Mouse (Mus musculus) stomach, postnatal 0 days (tissue): ENCODE data around the gene Frs3. TPM values are rescaled to one million over a fixed set of nuclear protein-coding genes. Genes with fewer than 3 reads are reported as not detected.

Source experiments
- ATAC-seq: fragments of 200-750 bp; cut with Nextera tagmentation; 2 replicates; pipeline ENCODE4 v1.8.0; 2017; ENCODE audit not compliant: low FRiP score, low TSS enrichment
- DNase-seq: peaks from one replicate; pipeline ENCODE4 v3.0.0-alpha.2; 2016; ENCODE audit warnings: low spot score
- H3K27ac ChIP-seq: fragments of 300-500 bp; sonication (generic); replicated peaks from 2 replicates; pipeline ENCODE4 v1.5.1; 2014; ENCODE audit warnings: mild to moderate bottlenecking, control low read depth
- H3K27me3 ChIP-seq: fragments of 300-500 bp; sonication (generic); 2 replicates; pipeline ENCODE4 v1.6.1; 2014; ENCODE audit warnings: low read length; ENCODE audit not compliant: control insufficient read depth, insufficient read depth
- H3K36me3 ChIP-seq: fragments of 300-500 bp; sonication (generic); 2 replicates; pipeline ENCODE4 v1.6.1; 2014; ENCODE audit warnings: low read length, mixed read lengths; ENCODE audit not compliant: control insufficient read depth, insufficient read depth
- H3K4me1 ChIP-seq: fragments of 300-500 bp; sonication (generic); replicated peaks from 2 replicates; pipeline ENCODE4 v1.6.1; 2014; ENCODE audit warnings: antibody characterized with exemption; ENCODE audit not compliant: control insufficient read depth, insufficient read depth
- H3K4me2 ChIP-seq: fragments of 300-500 bp; sonication (generic); replicated peaks from 2 replicates; pipeline ENCODE4 v1.6.1; 2014; ENCODE audit warnings: low read depth, mild to moderate bottlenecking, control low read depth, moderate library complexity
- H3K4me3 ChIP-seq: fragments of 300-500 bp; sonication (generic); 2 replicates; pipeline ENCODE4 v1.5.1; 2014; ENCODE audit warnings: low read depth, low read length, control low read depth
- H3K9ac ChIP-seq: fragments of 300-500 bp; sonication (generic); 2 replicates; pipeline ENCODE4 v1.6.1; 2014; ENCODE audit warnings: mild to moderate bottlenecking, low read length, control low read depth, mixed read lengths
- H3K9me3 ChIP-seq: fragments of 300-500 bp; sonication (generic); 2 replicates; pipeline ENCODE4 v1.6.1; 2016; ENCODE audit warnings: low read length; ENCODE audit not compliant: control insufficient read depth
- CTCF ChIP-seq: IDR thresholded peaks from 2 replicates; pipeline ENCODE4 v1.5.1; 2016; ENCODE audit warnings: antibody characterized with exemption, low read depth, mild to moderate bottlenecking, moderate library complexity
- EP300 ChIP-seq: optimal IDR thresholded peaks from 2 replicates; pipeline ENCODE3; 2016; ENCODE audit warnings: antibody characterized with exemption
- WGBS: fragments of 180-500 bp; shearing (Covaris S2); extraction: QIAGEN DNeasy Blood & Tissue Kit; methylation state at CpG from one replicate; pipeline ENCODE4 v1.1.7; 2014; 5-methylcytosine and 5-hydroxymethylcytosine counted together
- polyA plus RNA-seq: library from polyadenylated mRNA; unstranded; fragments of >200 nt; fragmentation: Nextera tagmentation; extraction: Ambion mirVana; gene quantifications from 2 replicates; pipeline ENCODE4 v1.2.1, GENCODE M21; 2015

The Frs3 gene
- polyA plus RNA-seq, 1 experiment from 2014 or later: 2.7 TPM

- Histone ChIP-seq H3K4me1 (no peaks in the 10 kb centered on the region), H3K36me3 (no peaks in the 10 kb centered on the region), H3K4me3 (no peak overlapping the region), H3K9me3 (no peaks in the 10 kb centered on the region), H3K27me3 (no peaks in the 10 kb centered on the region), H3K4me2 (no peak overlapping the region), H3K27ac (no peak overlapping the region), H3K9ac (no peak overlapping the region)
- WGBS: 73% methylated on average over 5 of the region's 5 CpGs
- TF ChIP-seq EP300 (no peak), CTCF (no peak)
- ATAC-seq (no peak), DNase-seq (no peak)
Observed at GRCm38 (mm10) chr17:47655697-47656096, 33.1 kb upstream of the Frs3 start.

- 75% methylated on average over 4 of the region's 4 CpGs for WGBS
Observed at GRCm38 (mm10) chr17:47657901-47658300, 30.9 kb upstream of the Frs3 start.

GRCm38 (mm10) chr17:47658741-47659243, 30.0 kb upstream of the Frs3 start:
- no peak for TF ChIP-seq EP300
- no peak for TF ChIP-seq CTCF
- WGBS: 65% methylated on average over 3 of the region's 3 CpGs
- no peaks in the 10 kb centered on the region for H3K4me1 ChIP-seq
- no peak for DNase-seq
- peak; percentile 51 for ATAC-seq
- H3K9me3 ChIP-seq: no peaks in the 10 kb centered on the region
- H3K27ac ChIP-seq: no peak overlapping the region
- H3K4me2 ChIP-seq: no peak overlapping the region
- H3K9ac ChIP-seq: no peak overlapping the region
- no peak overlapping the region for H3K4me3 ChIP-seq
- no peaks in the 10 kb centered on the region for H3K36me3 ChIP-seq
- H3K27me3 ChIP-seq: no peaks in the 10 kb centered on the region

More at GRCm38 (mm10) chr17:47657901-47658300, 30.9 kb upstream of the Frs3 start:
- Histone ChIP-seq H3K9ac (no peak overlapping the region), H3K4me1 (no peaks in the 10 kb centered on the region), H3K4me3 (no peak overlapping the region), H3K27ac (no peak overlapping the region), H3K27me3 (no peaks in the 10 kb centered on the region), H3K9me3 (no peaks in the 10 kb centered on the region), H3K36me3 (no peaks in the 10 kb centered on the region), H3K4me2 (no peak overlapping the region)
- ATAC-seq (no peak), DNase-seq (no peak)
- TF ChIP-seq EP300 (no peak), CTCF (no peak)

GRCm38 (mm10) chr17:47663009-47663713, 25.7 kb upstream of the Frs3 start:
- WGBS: 66% methylated on average over 9 of the region's 9 CpGs
- no peak for ATAC-seq
- H3K27me3 ChIP-seq: no peaks in the 10 kb centered on the region

GRCm38 (mm10) chr17:47664474-47664873, 24.4 kb upstream of the Frs3 start:
- 84% methylated on average over 7 of the region's 7 CpGs for WGBS
- H3K27ac ChIP-seq: no peak overlapping the region
- no peak for TF ChIP-seq EP300
- TF ChIP-seq CTCF: no peak
- ATAC-seq (no peak), DNase-seq (no peak)
- H3K36me3 ChIP-seq: no peaks in the 10 kb centered on the region
- no peaks in the 10 kb centered on the region for H3K9me3 ChIP-seq
- no peaks in the 10 kb centered on the region for H3K4me1 ChIP-seq
- no peak overlapping the region for H3K4me2 ChIP-seq
- H3K4me3 ChIP-seq: no peak overlapping the region
- no peaks in the 10 kb centered on the region for H3K27me3 ChIP-seq
- H3K9ac ChIP-seq: no peak overlapping the region

More at GRCm38 (mm10) chr17:47663009-47663713, 25.7 kb upstream of the Frs3 start:
- H3K9ac ChIP-seq: no peak overlapping the region
- no peaks in the 10 kb centered on the region for H3K4me1 ChIP-seq
- DNase-seq: no peak
- H3K27ac ChIP-seq: no peak overlapping the region
- H3K4me3 ChIP-seq: no peak overlapping the region
- H3K4me2 ChIP-seq: no peak overlapping the region
- H3K9me3 ChIP-seq: no peaks in the 10 kb centered on the region
- no peaks in the 10 kb centered on the region for H3K36me3 ChIP-seq
- TF ChIP-seq EP300 (no peak), CTCF (no peak)

- Histone ChIP-seq H3K4me3 (no peak overlapping the region), H3K4me2 (no peak overlapping the region), H3K9ac (no peak overlapping the region), H3K9me3 (no peaks in the 10 kb centered on the region), H3K36me3 (no peaks in the 10 kb centered on the region), H3K27me3 (no peaks in the 10 kb centered on the region), H3K27ac (no peak overlapping the region), H3K4me1 (peaks cover 4% of the 10 kb centered on the region)
- 63% methylated on average over 4 of the region's 4 CpGs for WGBS
- no peak for DNase-seq
- ATAC-seq: no peak
- TF ChIP-seq EP300 (no peak), CTCF (no peak)
Observed at GRCm38 (mm10) chr17:47669166-47669565, 19.7 kb upstream of the Frs3 start.
